Mouse (Mus musculus) intestine, embryonic 14.5 days (tissue): Measurements from ENCODE around the gene Pabpc4. TPM values are rescaled to one million over a fixed set of nuclear protein-coding genes. Genes with fewer than 3 reads are reported as not detected.

Experiments used
- ATAC-seq: fragments of 200-750 bp; cut with Nextera tagmentation; replicated peaks from 2 replicates; pipeline ENCODE4 v1.8.0; 2017; ENCODE audit warnings: low read depth, moderate number of reproducible peaks, moderate TSS enrichment, moderate library complexity; ENCODE audit not compliant: low FRiP score, low TSS enrichment
- DNase-seq: peaks from one replicate; pipeline ENCODE4 v3.0.0-alpha.2; 2018; ENCODE audit warnings: low spot score
- H3K27ac ChIP-seq: fragments of 300-500 bp; sonication (generic); 2 replicates; pipeline ENCODE4 v1.5.1; 2014; ENCODE audit warnings: low read depth, mild to moderate bottlenecking, control low read depth
- H3K27me3 ChIP-seq: fragments of 300-500 bp; sonication (generic); replicated peaks from 2 replicates; pipeline ENCODE4 v1.6.1; 2014; ENCODE audit warnings: low read length, control low read depth; ENCODE audit not compliant: control insufficient read depth, insufficient read depth
- H3K36me3 ChIP-seq: fragments of 300-500 bp; sonication (generic); 2 replicates; pipeline ENCODE4 v1.6.1; 2014; ENCODE audit warnings: low read length, control low read depth; ENCODE audit not compliant: control insufficient read depth, insufficient read depth
- H3K4me1 ChIP-seq: fragments of 300-500 bp; sonication (generic); replicated peaks from 2 replicates; pipeline ENCODE4 v1.6.1; 2014; ENCODE audit warnings: low read length, control low read depth, mixed read lengths; ENCODE audit not compliant: control insufficient read depth, insufficient read depth
- H3K4me2 ChIP-seq: fragments of 300-500 bp; sonication (generic); 2 replicates; pipeline ENCODE4 v1.6.1; 2014; ENCODE audit warnings: low read length
- H3K4me3 ChIP-seq: fragments of 300-500 bp; sonication (generic); 2 replicates; pipeline ENCODE4 v1.5.1; 2014; ENCODE audit warnings: low read depth, low read length, control low read depth, mixed read lengths
- H3K9ac ChIP-seq: fragments of 300-500 bp; sonication (generic); 2 replicates; pipeline ENCODE4 v1.6.1; 2014; ENCODE audit warnings: mild to moderate bottlenecking, low read length
- H3K9me3 ChIP-seq: fragments of 300-500 bp; sonication (generic); 2 replicates; pipeline ENCODE4 v1.6.1; 2016; ENCODE audit warnings: low read length, control low read depth; ENCODE audit not compliant: control insufficient read depth
- WGBS: fragments of 180-500 bp; shearing (Covaris S2); extraction: QIAGEN DNeasy Blood & Tissue Kit; methylation state at CpG from one replicate; pipeline ENCODE4 v1.1.7; 2014; 5-methylcytosine and 5-hydroxymethylcytosine counted together
- polyA plus RNA-seq: library from polyadenylated mRNA; unstranded; fragments of >200 nt; fragmentation: Nextera tagmentation; extraction: Ambion mirVana; gene quantifications from 2 replicates; pipeline ENCODE4 v1.2.1, GENCODE M21; 2014

The Pabpc4 gene
- polyA plus RNA-seq, 1 experiment from 2014 or later = 72.2 TPM

- Histone ChIP-seq H3K27me3 (peaks cover 12% of the 10 kb centered on the region), H3K9ac (peak overlapping the region; percentile 39), H3K27ac (peak overlapping the region; percentile 73), H3K4me2 (peak overlapping the region; percentile 52), H3K36me3 (0 out of 2 replicates have a peak, but pooled peaks cover 4% of the 10 kb centered on the region), H3K4me1 (peaks cover 20% of the 10 kb centered on the region; the same call in 1 of the 2 replicates), H3K9me3 (no peaks in the 10 kb centered on the region), H3K4me3 (peak overlapping the region; percentile 26)
- WGBS = 5% methylated on average over 52 of the region's 58 CpGs
- ATAC-seq (peak; percentile 69), DNase-seq (peak; percentile 70)
Observed at GRCm38 (mm10) chr4:123239361-123240203, 22.6 kb upstream of the Pabpc4 start.

GRCm38 (mm10) chr4:123246221-123246620 lies 15.9 kb upstream of the Pabpc4 start:
- Histone ChIP-seq H3K4me1 (peaks cover 17% of the 10 kb centered on the region), H3K9ac (no peak overlapping the region), H3K27me3 (no peaks in the 10 kb centered on the region), H3K4me2 (no peak overlapping the region), H3K4me3 (no peak overlapping the region), H3K27ac (no peak overlapping the region), H3K9me3 (no peaks in the 10 kb centered on the region), H3K36me3 (0 out of 2 replicates have a peak, but pooled peaks cover 4% of the 10 kb centered on the region)
- no peak for DNase-seq
- 84% methylated on average over 7 of the region's 7 CpGs for WGBS
- ATAC-seq = no peak

DNA sequence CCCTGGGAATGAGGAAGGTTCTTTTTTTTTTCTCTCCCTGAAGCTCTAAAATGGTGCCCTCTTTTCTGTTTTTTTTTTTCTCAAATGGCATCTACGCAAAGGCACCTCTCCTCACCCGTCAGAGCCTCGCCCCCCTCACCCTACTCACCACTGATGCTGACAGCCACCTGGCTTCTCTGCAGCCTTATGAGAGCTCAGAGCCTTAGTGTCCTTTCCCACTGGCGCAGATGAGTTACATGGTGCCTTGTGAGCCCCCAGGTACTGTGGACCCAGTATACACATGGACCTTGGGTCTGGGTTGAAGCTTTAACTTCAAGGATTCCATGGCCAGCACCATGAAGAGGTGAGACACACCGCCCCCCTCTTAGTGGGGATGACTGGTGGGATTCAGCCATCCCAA lies 15.5 kb upstream of the Pabpc4 start:
- no peak for ATAC-seq

GRCm38 (mm10) chr4:123247147-123247880 lies 14.8 kb upstream of the Pabpc4 start:
- peak; percentile 72 for ATAC-seq
- WGBS = 34% methylated on average over 7 of the region's 7 CpGs
- DNase-seq = no peak

More for the DNA sequence above, 15.5 kb upstream of the Pabpc4 start:
- WGBS = 89% methylated on average over 5 of the region's 5 CpGs
- H3K9me3 ChIP-seq = no peaks in the 10 kb centered on the region
- no peak overlapping the region for H3K4me2 ChIP-seq
- H3K36me3 ChIP-seq = 0 out of 2 replicates have a peak, but pooled peaks cover 4% of the 10 kb centered on the region
- no peak overlapping the region for H3K4me3 ChIP-seq
- no peak overlapping the region for H3K9ac ChIP-seq
- peaks cover 17% of the 10 kb centered on the region for H3K4me1 ChIP-seq
- peak overlapping the region; percentile 49; the same call in 1 of the 2 replicates for H3K27ac ChIP-seq
- H3K27me3 ChIP-seq = no peaks in the 10 kb centered on the region
- no peak for DNase-seq

DNA sequence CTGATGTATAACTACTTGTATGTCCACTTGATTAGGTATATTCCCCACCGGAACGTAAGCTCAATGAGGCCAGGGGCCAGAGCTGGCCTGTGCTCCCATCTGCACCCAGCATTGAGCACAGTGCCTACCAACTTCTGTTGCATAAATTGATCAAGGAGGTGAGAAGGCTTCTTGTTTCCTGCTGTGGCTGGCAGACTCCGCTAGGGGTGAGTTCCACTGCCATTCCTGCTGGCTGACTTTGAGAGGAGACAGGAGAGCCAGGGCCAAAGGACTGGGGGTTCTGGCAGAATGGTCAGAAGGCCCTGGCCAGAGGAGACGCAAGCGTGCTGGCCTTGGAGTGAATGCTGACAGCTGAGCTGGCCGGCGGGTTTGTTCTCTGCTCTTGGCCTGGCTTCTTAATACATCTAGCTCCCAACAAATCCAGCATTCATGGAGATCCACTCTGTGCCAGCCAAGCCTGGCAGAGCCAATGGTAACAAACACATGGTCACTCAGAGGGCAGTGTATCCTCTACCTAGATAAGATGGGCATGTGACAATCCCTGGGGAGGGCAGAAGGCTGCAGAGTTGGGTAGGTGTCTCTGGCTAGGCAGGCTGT lies 13.1 kb upstream of the Pabpc4 start:
- WGBS = 68% methylated on average over 7 of the region's 7 CpGs
- H3K27ac ChIP-seq = no peak overlapping the region
- DNase-seq = no peak
- H3K36me3 ChIP-seq = no peaks in the 10 kb centered on the region
- H3K27me3 ChIP-seq = no peaks in the 10 kb centered on the region
- H3K4me1 ChIP-seq = peaks cover 17% of the 10 kb centered on the region
- ATAC-seq = no peak
- H3K4me3 ChIP-seq = no peak overlapping the region
- H3K9me3 ChIP-seq = no peaks in the 10 kb centered on the region
- H3K9ac ChIP-seq = no peak overlapping the region
- no peak overlapping the region for H3K4me2 ChIP-seq

More at GRCm38 (mm10) chr4:123247147-123247880, 14.8 kb upstream of the Pabpc4 start:
- H3K27ac ChIP-seq = peak overlapping the region; percentile 49; the same call in 1 of the 2 replicates
- no peak overlapping the region for H3K4me3 ChIP-seq
- no peaks in the 10 kb centered on the region for H3K36me3 ChIP-seq
- no peak overlapping the region for H3K4me2 ChIP-seq
- H3K9me3 ChIP-seq = no peaks in the 10 kb centered on the region
- H3K9ac ChIP-seq = no peak overlapping the region
- no peaks in the 10 kb centered on the region for H3K27me3 ChIP-seq
- H3K4me1 ChIP-seq = peaks cover 17% of the 10 kb centered on the region

- H3K4me3 ChIP-seq = no peak overlapping the region
- H3K27ac ChIP-seq = no peak overlapping the region
- peaks cover 13% of the 10 kb centered on the region for H3K4me1 ChIP-seq
- no peaks in the 10 kb centered on the region for H3K36me3 ChIP-seq
- WGBS = 79% methylated on average over 5 of the region's 5 CpGs
- ATAC-seq = no peak
- H3K9ac ChIP-seq = no peak overlapping the region
- H3K27me3 ChIP-seq = no peaks in the 10 kb centered on the region
- no peak overlapping the region for H3K4me2 ChIP-seq
- no peaks in the 10 kb centered on the region for H3K9me3 ChIP-seq
- DNase-seq = no peak
Observed at GRCm38 (mm10) chr4:123252214-123252613, 9.9 kb upstream of the Pabpc4 start.

DNA sequence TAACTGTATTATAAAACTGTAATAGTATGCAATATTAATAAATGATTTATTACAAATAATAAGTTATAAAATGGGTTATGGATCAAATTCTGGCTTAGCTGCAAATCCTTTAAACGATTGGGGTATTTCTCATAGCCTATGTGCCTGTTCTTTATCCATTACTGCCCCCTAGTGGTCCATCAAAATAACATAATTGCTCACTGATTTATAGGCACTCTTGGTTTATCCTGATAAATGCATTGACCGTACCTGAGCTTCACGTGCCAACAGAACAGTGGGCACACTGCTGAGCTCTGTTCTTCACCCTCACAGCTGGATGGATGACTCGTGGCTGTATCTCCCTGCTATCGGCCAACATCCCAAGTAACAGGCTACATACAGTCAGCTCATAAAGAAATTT lies 7.5 kb upstream of the Pabpc4 start:
- DNase-seq (no peak), ATAC-seq (peak; percentile 45; the same call in 1 of the 2 replicates)
- Histone ChIP-seq H3K27me3 (no peaks in the 10 kb centered on the region), H3K36me3 (no peaks in the 10 kb centered on the region), H3K27ac (no peak overlapping the region), H3K4me1 (peaks cover 6% of the 10 kb centered on the region), H3K9me3 (no peaks in the 10 kb centered on the region), H3K9ac (no peak overlapping the region), H3K4me2 (no peak overlapping the region), H3K4me3 (no peak overlapping the region)
- WGBS = 14% methylated on average over 5 of the region's 5 CpGs

GRCm38 (mm10) chr4:123260071-123260746 lies 1.9 kb upstream of the Pabpc4 start:
- H3K36me3 ChIP-seq = no peaks in the 10 kb centered on the region
- WGBS = 20% methylated on average over 8 of the region's 8 CpGs
- peak overlapping the region; percentile 47; the same call in 1 of the 2 replicates for H3K27ac ChIP-seq
- H3K27me3 ChIP-seq = no peaks in the 10 kb centered on the region
- DNase-seq (peak; percentile 78), ATAC-seq (peak; percentile 79)
- peaks cover 16% of the 10 kb centered on the region for H3K4me1 ChIP-seq
- no peaks in the 10 kb centered on the region for H3K9me3 ChIP-seq
- H3K9ac ChIP-seq = no peak overlapping the region
- H3K4me2 ChIP-seq = peak overlapping the region; percentile 22; the same call in 1 of the 2 replicates
- H3K4me3 ChIP-seq = no peak overlapping the region
